Mouse (Mus musculus): ENCODE results near the gene Tsfm. TPM values are rescaled to one million over a fixed set of nuclear protein-coding genes. Genes with fewer than 3 reads are reported as not detected.
A peak's percentile ranks its signal among the peaks of the same experiment; 100 is the strongest.
"Not testable (repeated sequence)": the region's sequence is repeated elsewhere in the genome, so short reads cannot be mapped to it uniquely, and the experiment has no call there.

Gene Tsfm
- polyA plus RNA-seq (2015; fragmentation: Nextera tagmentation; extraction: Ambion mirVana): 69.6 and 71.6 TPM in 2 replicates

GRCm38 (mm10) chr10:127030336-127031296, at the start of gene Tsfm:
Gene Tsfm, minus strand, starts transcription at chr10:127030840.
- Histone ChIP-seq H3K9me3 (no peaks in the 10 kb centered on the region), H3K36me3 (peaks cover 29% of the 10 kb centered on the region), H3K9ac (peak within 1 kb of the TSS; percentile 90), H3K27me3 (no peaks in the 10 kb centered on the region), H3K27ac (peak within 1 kb of the TSS; percentile 67), H3K4me3 (peak within 1 kb of the TSS; percentile 89), H3K4me1 (peaks cover 12% of the 10 kb centered on the region; the same call in 1 of the 2 replicates), H3K4me2 (peak within 1 kb of the TSS; percentile 65)
- ATAC-seq (ENCODE audit: insufficient number of reproducible peaks, low FRiP score, low TSS enrichment, low read depth): 0 out of 2 replicates have a peak, but pooled peaks have one; percentile 56
- 4% methylated on average over 56 of the region's 56 CpGs for WGBS

- H3K9ac ChIP-seq: peak overlapping the region; percentile 37
- ATAC-seq (ENCODE audit: insufficient number of reproducible peaks, low FRiP score, low TSS enrichment, low read depth): no peak
Observed at GRCm38 (mm10) chr10:127079665-127080391, 49.2 kb upstream of the Tsfm start.

DNA sequence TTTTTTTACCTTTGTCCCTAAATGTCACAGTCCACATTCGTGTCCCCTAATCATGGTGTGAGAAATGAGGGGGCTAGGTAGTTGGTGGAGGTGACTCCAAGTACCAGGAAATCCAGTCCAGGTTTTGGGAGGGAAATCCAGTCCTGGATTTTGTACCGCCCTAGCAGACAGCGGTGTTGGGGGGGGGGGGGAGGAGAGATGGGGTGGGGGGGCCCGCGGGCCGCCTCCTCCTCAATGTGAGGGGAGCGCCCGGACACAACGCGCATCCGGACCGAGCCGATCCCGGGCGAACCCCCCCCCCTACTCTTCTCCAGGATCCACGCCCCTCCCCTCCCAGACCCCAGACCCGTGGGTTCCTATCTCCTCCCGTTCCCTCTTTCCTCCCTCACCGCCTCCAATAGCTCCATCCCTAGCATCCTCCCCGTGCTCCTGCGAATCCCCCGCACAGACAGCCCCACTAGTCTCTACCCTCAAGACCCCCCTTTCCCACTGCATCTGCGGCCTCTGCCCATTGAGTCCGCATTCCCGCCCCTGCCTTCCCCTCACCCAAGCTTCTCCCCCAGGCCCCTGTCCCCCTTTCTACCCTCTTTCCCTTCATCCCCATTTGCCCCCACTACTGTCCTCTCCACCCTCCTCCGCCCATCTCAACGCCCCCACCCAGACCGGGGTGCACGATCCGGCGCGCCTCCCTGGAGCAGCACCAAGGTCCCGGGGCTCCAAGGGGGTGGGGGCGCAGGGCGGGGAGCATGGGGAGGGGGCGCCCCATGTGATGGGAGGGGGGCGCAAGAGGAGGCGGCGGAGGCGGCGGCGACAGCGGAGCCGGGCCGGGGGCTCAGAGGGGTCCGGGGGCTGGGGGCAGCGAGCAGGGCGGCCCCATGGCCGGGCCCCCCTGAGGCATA, 48.3 kb upstream of the Tsfm start:
- WGBS: 1% methylated on average over 31 of the region's 49 CpGs
- peak overlapping the region; percentile 37 for H3K9ac ChIP-seq
- peak; percentile 12; the same call in 1 of the 2 replicates for ATAC-seq (ENCODE audit: insufficient number of reproducible peaks, low FRiP score, low TSS enrichment, low read depth)

More at GRCm38 (mm10) chr10:127079665-127080391, 49.2 kb upstream of the Tsfm start:
- Histone ChIP-seq H3K27ac (no peak overlapping the region), H3K4me3 (peak overlapping the region; percentile 43), H3K4me1 (peaks cover 40% of the 10 kb centered on the region), H3K36me3 (no peaks in the 10 kb centered on the region), H3K27me3 (peaks cover 99% of the 10 kb centered on the region), H3K4me2 (peak overlapping the region; percentile 87), H3K9me3 (no peaks in the 10 kb centered on the region)
- 5% methylated on average over 67 of the region's 70 CpGs for WGBS

GRCm38 (mm10) chr10:127078001-127078676, 47.5 kb upstream of the Tsfm start:
- Histone ChIP-seq H3K4me3 (peak overlapping the region; percentile 43), H3K9me3 (no peaks in the 10 kb centered on the region), H3K36me3 (no peaks in the 10 kb centered on the region), H3K27ac (no peak overlapping the region), H3K9ac (no peak overlapping the region), H3K4me2 (peak overlapping the region; percentile 87; the same call in 1 of the 2 replicates), H3K27me3 (peaks cover 85% of the 10 kb centered on the region), H3K4me1 (peaks cover 40% of the 10 kb centered on the region)
- 2% methylated on average over 11 of the region's 12 CpGs for WGBS
- ATAC-seq (ENCODE audit: insufficient number of reproducible peaks, low FRiP score, low TSS enrichment, low read depth): no peak

More for the DNA sequence above, 48.3 kb upstream of the Tsfm start:
- no peaks in the 10 kb centered on the region for H3K36me3 ChIP-seq
- H3K27me3 ChIP-seq: peaks cover 93% of the 10 kb centered on the region
- peaks cover 40% of the 10 kb centered on the region for H3K4me1 ChIP-seq
- H3K4me2 ChIP-seq: peak overlapping the region; percentile 87
- H3K27ac ChIP-seq: no peak overlapping the region
- H3K4me3 ChIP-seq: peak overlapping the region; percentile 43
- no peaks in the 10 kb centered on the region for H3K9me3 ChIP-seq

DNA sequence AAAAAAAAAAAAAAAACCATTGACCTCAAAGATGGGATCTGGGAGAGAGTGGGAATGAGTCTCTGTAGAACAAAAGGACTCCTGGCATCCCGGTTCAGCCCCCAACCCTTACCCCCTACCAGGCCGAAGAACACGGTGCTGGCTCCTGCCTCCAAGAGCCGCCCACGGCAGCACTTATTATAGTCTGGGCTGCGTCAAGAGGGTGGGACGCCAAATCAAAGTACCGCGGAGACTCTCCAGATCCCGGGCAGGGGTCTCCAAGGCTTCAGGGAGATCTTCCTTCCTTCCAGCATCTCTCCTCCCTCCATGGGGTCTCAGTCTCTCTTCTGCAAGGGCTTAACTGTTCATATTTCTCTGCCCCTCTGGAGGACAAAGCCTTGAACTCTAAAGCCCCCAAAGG, 46.9 kb upstream of the Tsfm start:
- Histone ChIP-seq H3K9ac (no peak overlapping the region), H3K27ac (no peak overlapping the region), H3K27me3 (peaks cover 79% of the 10 kb centered on the region), H3K9me3 (no peaks in the 10 kb centered on the region), H3K4me3 (no peak overlapping the region), H3K4me2 (no peak overlapping the region), H3K4me1 (peaks cover 40% of the 10 kb centered on the region), H3K36me3 (no peaks in the 10 kb centered on the region)
- no peak for ATAC-seq (ENCODE audit: insufficient number of reproducible peaks, low FRiP score, low TSS enrichment, low read depth)
- 2% methylated on average over 10 of the region's 10 CpGs for WGBS

- ATAC-seq (ENCODE audit: insufficient number of reproducible peaks, low FRiP score, low TSS enrichment, low read depth): no peak
- WGBS: 27% methylated on average over 4 of the region's 4 CpGs
- Histone ChIP-seq H3K9me3 (no peaks in the 10 kb centered on the region), H3K4me3 (no peak overlapping the region), H3K9ac (no peak overlapping the region), H3K4me1 (peaks cover 34% of the 10 kb centered on the region), H3K4me2 (no peak overlapping the region), H3K36me3 (no peaks in the 10 kb centered on the region), H3K27me3 (peaks cover 64% of the 10 kb centered on the region), H3K27ac (no peak overlapping the region)
Observed at GRCm38 (mm10) chr10:127076082-127076481, 45.4 kb upstream of the Tsfm start.

DNA sequence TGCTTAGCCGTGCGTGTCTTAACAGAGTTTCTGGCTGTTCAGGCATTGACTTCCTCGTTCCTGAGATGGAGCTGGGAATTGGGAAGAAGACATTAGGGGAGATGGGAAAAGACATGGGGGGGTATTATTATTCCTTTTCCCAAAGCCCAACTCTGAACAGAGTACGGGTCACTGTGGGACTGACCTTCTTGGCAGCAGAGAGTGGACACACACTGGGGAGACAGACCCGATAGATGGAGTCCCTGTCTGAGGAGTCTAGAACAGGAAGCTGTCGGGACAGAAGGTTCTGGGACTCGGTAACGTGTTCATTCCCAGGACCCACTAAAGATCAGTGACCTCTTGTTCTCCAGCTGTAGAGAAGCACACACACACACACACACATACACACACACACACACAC, 45.0 kb upstream of the Tsfm start:
- no peak for ATAC-seq (ENCODE audit: insufficient number of reproducible peaks, low FRiP score, low TSS enrichment, low read depth)
- no peak overlapping the region for H3K4me2 ChIP-seq
- no peak overlapping the region for H3K9ac ChIP-seq
- peaks cover 60% of the 10 kb centered on the region for H3K27me3 ChIP-seq
- H3K4me3 ChIP-seq: no peak overlapping the region
- WGBS: 54% methylated on average over 8 of the region's 8 CpGs
- H3K4me1 ChIP-seq: peaks cover 34% of the 10 kb centered on the region
- H3K27ac ChIP-seq: no peak overlapping the region
- H3K9me3 ChIP-seq: no peaks in the 10 kb centered on the region
- no peaks in the 10 kb centered on the region for H3K36me3 ChIP-seq

GRCm38 (mm10) chr10:127075080-127075479, 44.4 kb upstream of the Tsfm start, which contains the start of gene Agap2:
Gene Agap2, plus strand, starts transcription at chr10:127075284.
- no peak for ATAC-seq (ENCODE audit: insufficient number of reproducible peaks, low FRiP score, low TSS enrichment, low read depth)
- Histone ChIP-seq H3K9ac (no peak within 1 kb of the TSS), H3K27ac (no peak within 1 kb of the TSS), H3K4me2 (no peak within 1 kb of the TSS), H3K9me3 (no peaks in the 10 kb centered on the region), H3K4me1 (peaks cover 28% of the 10 kb centered on the region), H3K4me3 (no peak within 1 kb of the TSS), H3K36me3 (no peaks in the 10 kb centered on the region), H3K27me3 (peaks cover 54% of the 10 kb centered on the region)
- 54% methylated on average over 9 of the region's 9 CpGs for WGBS

GRCm38 (mm10) chr10:127073981-127074380, 43.3 kb upstream of the Tsfm start:
- Histone ChIP-seq H3K4me2 (no peak overlapping the region), H3K9ac (no peak overlapping the region), H3K4me1 (peaks cover 23% of the 10 kb centered on the region), H3K9me3 (no peaks in the 10 kb centered on the region), H3K36me3 (no peaks in the 10 kb centered on the region), H3K27ac (no peak overlapping the region), H3K4me3 (no peak overlapping the region), H3K27me3 (peaks cover 43% of the 10 kb centered on the region)
- 92% methylated on average over 1 of the region's 1 CpGs for WGBS
- ATAC-seq (ENCODE audit: insufficient number of reproducible peaks, low FRiP score, low TSS enrichment, low read depth): no peak

DNA sequence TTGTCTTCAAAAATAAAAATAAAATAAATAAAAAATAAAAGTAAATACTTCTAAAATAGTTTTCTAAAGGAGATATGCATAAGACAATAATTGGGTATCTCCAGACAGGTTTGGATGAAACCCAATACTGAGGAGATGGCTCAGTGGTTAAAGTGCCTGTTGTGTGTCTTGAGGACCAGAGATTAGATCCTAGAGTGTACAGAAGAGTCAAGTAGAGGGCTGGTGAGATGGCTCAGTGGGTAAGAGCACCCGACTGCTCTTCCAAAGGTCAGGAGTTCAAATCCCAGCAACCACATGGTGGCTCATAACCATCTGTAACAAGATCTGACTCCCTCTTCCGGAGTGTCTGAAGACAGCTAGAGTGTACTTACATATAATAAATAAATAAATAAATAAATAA, 42.3 kb upstream of the Tsfm start:
- not testable (repeated sequence) for H3K36me3 ChIP-seq; H3K9ac ChIP-seq; ATAC-seq (ENCODE audit: insufficient number of reproducible peaks, low FRiP score, low TSS enrichment, low read depth); H3K9me3 ChIP-seq; H3K27ac ChIP-seq; H3K4me3 ChIP-seq; H3K4me2 ChIP-seq
- H3K27me3 ChIP-seq: peaks cover 33% of the 10 kb centered on the region
- 79% methylated on average over 2 of the region's 2 CpGs for WGBS
- H3K4me1 ChIP-seq: peaks cover 26% of the 10 kb centered on the region
